Mouse (Mus musculus): ENCODE measurements around the gene Gm29666. TPM values are rescaled to one million over a fixed set of nuclear protein-coding genes. Genes with fewer than 3 reads are reported as not detected.

Gm29666 gene
- 0.05 and 0.10 TPM in 2 replicates for polyA plus RNA-seq (2012; ENCODE audit: low replicate concordance)

GRCm38 (mm10) chr15:84919938-84920337 is at the start of gene Gm29666:
Gm29666 (minus strand) TSS chr15:84920038.

GRCm38 (mm10) chr15:84922884-84923507 is 3.2 kb upstream of the Gm29666 start, which contains the start of gene Nup50:
Nup50 (plus strand) TSS chr15:84923411.

Other genes with a start within 250 kb of the Gm29666 start
- 0.77 and 1.4 TPM in 2 replicates for gene Arhgap8, start 200.0 kb downstream of the Gm29666 start, polyA plus RNA-seq (2012; ENCODE audit: low replicate concordance)
- gene Phf21b, start 64.0 kb downstream of the Gm29666 start, polyA plus RNA-seq (2012; ENCODE audit: low replicate concordance): 1.1 and 3.9 TPM in 2 replicates
- gene Nup50, start 3.4 kb upstream of the Gm29666 start, polyA plus RNA-seq (2012; ENCODE audit: low replicate concordance): 5.9 and 16.6 TPM in 2 replicates
- gene 5031439G07Rik, start 68.5 kb upstream of the Gm29666 start, polyA plus RNA-seq (2012; ENCODE audit: low replicate concordance): 30.2 and 31.4 TPM in 2 replicates
- gene Upk3a, start 97.1 kb upstream of the Gm29666 start, polyA plus RNA-seq (2012; ENCODE audit: low replicate concordance): not detected in 2 replicates
- 1.5 and 2.3 TPM in 2 replicates for gene Fam118a, start 108.9 kb upstream of the Gm29666 start, polyA plus RNA-seq (2012; ENCODE audit: low replicate concordance)
- not detected in 2 replicates for gene Smc1b, start 211.9 kb upstream of the Gm29666 start, polyA plus RNA-seq (2012; ENCODE audit: low replicate concordance)
- not detected in 2 replicates for gene Ribc2, start 212.0 kb upstream of the Gm29666 start, polyA plus RNA-seq (2012; ENCODE audit: low replicate concordance)